Mouse (Mus musculus) G1E (cell line): ENCODE data around the gene Osbpl10.

Experiments
- CTCF ChIP-seq: IDR thresholded peaks from 2 replicates; pipeline ENCODE4 v1.5.1; 2012; ENCODE audit warnings: low read depth, low read length, inconsistent platforms, mixed read lengths
- GATA1 ChIP-seq: IDR thresholded peaks from 2 replicates; pipeline ENCODE4 v1.6.1; 2012; ENCODE audit warnings: borderline replicate concordance, low read length, inconsistent platforms, mixed read lengths

GRCm38 (mm10) chr9:115259866-115260265 lies 281.5 kb downstream of the Osbpl10 start:
- TF ChIP-seq CTCF = no peak
- no peak for TF ChIP-seq GATA1
